Mouse (Mus musculus) cerebellum, adult (tissue): ENCODE data around the gene Rap1gap2.

Experiments
- ATAC-seq: cut with Nextera tagmentation; 2 replicates; pipeline ENCODE4 v1.9.2; 2017; ENCODE audit warnings: mild to moderate bottlenecking, moderate library complexity, mixed read lengths; ENCODE audit not compliant: insufficient number of reproducible peaks, low FRiP score, low TSS enrichment

Gene Rap1gap2

DNA sequence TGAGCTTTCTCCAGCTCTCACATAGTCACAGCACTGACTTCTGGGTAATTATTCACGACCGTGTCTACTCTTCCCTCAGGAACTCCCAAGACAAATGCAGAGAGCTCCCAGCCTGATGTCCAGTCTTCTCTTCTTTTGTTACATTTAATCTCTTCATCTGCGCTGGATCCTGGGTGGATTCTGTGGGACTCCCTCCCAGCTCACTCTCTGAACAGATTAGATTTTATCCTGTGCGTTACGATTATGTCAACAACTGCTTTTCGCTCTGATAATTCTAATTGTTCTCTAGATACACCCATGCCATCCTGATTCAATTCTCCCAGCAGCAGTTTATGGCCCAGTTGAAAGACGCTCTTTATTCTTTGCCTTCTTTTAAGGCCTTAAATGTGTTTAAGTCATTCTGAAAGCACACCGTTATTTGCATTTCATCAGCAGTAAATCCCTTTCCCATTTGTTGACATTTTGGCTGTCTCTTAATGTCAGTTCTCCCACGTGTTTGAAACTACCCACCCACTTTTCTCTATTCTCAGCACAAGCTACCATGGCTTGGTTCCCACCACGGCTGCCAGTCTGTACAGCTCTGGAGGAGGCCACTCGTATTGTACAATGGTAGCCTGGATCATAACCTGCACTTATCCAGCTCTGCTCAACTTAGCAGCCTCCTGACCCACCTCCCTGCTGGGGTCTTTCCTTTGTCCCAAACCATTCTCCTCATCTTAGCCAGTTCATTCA is 180.8 kb downstream of the Rap1gap2 start:
- no peak for ATAC-seq

DNA sequence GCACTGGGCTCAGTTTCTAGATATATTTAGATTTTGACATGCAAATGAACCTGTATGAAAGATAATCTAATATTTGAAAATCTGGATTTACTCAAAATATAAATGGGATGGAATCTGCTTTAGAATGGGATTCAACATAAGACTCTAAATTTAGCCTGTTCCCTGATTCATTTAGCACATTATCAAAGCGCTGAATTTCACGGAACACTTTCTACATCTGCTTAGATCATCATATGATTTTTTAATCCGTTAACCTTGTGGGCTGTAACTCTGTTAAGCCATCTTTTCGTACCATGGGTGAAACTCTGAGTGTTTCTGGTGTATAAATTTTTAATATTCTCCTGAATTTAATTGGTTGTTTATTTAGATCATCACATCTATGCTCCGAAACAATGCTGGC is 184.4 kb downstream of the Rap1gap2 start:
- ATAC-seq = no peak

DNA sequence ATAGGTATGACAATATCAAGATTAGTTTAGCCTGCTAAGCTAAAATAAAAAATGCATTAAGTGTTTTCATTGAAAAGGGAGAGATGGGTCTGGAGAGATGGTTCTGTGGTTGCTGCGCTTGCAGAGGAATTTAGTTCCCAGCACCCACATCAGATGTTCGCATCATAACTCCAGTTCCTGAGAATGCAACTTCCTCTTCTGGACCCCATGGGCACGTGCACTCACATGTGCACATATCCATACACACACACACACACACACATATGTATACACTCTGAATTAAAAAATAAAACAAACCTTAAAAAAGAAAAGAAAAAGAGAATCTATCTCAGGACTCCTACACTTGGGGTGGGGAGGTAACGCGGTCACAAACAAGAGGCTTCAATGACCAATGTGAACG is 188.7 kb downstream of the Rap1gap2 start:
- no peak for ATAC-seq

DNA sequence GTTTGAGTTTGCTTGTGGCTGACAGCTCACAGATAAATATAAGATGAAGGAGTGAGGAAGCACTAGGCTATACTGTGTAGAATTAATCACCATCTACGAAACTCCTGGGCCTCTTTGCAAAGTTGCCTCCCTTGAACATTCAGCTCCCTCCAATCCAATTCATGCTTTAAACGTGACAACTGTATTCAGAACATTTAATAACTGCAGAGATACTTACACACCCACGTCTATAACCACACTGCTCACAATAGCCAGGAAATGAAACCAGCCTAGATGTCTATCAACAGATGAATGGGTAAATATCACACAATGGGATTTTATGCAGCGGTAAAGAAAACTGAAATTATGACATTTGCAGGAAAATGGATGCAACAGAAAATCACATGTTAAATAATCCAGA is 189.6 kb downstream of the Rap1gap2 start:
- no peak for ATAC-seq

DNA sequence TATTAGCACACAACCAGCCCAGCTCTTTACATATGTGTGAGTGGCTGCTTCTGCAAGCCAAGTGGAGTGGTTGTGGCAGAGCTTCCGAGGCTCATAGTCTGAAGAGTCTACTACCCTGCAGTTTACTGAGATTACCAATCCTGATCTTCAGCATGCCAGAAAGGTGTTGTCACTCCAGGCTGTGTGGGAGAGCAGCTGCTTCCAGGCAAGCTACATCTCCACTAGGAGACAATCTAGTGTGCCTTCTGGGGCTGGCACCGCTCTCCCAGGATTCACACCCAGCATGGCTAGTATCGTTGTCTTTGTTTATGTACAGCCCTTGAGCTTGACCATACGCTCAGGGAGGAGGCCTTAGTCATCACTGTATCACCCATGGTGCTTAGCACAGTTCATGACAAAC is 191.1 kb downstream of the Rap1gap2 start:
- ATAC-seq = no peak

DNA sequence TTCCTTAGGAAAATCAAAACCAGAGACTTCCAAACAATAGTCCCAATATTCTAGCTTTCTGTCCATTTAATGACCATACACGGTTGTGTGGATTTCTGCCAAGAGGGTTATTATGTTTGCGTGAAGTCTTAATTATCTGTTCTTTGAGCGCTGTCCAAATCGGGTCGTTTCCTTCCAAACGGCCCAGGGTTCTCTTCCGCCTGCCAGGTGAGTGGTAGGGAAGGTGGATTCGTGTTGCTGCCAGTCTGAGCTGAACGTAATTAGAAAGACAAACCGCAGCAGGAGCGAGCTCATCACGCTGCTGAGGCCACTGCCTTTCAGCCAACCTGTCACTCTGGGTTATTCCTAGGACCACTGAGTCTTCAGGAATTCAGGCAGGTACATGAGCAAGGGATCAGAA is 195.0 kb downstream of the Rap1gap2 start:
- ATAC-seq = no peak

DNA sequence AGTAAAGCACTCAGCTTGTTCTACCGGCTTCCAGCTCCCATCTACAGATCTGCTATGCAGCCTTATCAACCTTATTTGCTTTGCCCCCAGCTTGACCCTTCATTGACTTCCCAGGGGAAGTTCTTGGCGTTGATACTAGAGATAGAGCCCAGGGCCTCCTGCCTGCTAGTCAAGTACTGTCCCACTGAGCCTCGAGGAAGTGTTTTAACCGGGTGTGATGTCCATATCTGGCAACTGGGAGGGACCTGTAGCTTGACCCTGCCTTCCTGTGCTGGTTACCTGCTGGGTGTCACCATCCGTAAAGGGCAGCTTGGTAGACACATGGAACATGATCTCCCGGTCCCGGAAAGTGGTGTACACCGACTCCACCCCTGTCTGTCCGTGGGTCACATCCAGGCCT is 196.6 kb downstream of the Rap1gap2 start:
- ATAC-seq = no peak

DNA sequence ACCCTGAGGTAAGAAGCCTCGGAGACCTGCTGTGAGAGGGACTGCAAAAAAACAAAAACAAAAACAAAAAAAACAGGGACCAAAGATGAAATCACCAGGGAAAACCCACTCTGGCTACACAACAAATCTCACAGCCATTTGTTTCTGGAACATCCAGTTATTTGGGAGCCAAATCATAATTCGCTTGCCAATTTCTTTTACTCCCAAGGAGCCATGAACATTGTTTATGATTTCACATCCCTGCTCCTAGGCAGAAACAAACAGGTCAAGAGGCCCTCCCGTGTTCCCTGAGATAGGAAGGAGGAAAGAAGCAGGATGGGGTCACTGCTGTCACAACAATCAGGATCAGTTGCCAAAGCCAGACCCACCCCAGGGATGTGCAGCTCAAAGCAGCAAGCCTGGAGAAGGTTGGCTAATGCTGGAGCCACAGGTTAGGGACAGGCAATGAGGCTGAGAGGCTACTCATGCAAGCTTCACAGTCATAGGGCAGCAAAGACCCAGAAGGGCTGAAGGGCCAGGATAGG is 197.2 kb downstream of the Rap1gap2 start:
- no peak for ATAC-seq

DNA sequence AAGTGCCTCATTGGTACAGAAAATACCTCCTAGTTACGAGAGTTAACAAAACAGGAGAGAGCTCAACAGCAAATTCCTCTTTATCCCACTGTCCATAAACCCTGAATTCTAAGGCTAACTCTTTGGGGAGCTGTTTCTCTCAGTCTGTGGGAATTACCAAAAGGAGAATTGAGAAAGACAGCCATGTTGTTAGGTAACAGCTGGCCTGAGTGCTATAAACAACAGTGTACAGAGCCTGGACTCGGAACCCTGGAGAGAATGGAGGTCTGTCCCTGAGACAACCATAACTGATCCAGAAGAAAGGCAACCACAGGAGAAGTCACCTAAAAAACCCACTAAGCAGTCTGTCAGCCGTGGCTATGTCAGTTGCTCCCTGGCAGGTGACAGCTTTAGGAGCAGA is 198.3 kb downstream of the Rap1gap2 start:
- ATAC-seq = no peak

DNA sequence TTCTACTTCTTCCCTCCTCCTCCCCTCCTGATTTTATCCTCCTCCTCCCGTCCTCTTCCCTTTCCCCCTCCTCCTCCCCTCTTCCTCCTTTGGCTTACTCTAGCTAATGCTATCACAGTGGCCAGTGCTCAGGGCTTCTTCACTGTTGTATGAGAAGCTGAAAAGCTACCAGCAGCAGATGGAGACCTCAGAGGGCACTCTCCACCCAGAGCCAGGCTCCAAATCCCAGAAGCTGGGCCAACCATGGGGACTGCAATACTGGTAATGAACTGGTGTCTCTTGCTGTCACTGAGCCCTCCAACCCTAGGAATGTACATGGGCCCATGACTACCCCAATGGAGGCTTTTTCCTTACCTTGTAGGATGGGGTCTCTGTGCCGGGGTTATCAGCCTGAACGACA is 198.8 kb downstream of the Rap1gap2 start:
- ATAC-seq = no peak

DNA sequence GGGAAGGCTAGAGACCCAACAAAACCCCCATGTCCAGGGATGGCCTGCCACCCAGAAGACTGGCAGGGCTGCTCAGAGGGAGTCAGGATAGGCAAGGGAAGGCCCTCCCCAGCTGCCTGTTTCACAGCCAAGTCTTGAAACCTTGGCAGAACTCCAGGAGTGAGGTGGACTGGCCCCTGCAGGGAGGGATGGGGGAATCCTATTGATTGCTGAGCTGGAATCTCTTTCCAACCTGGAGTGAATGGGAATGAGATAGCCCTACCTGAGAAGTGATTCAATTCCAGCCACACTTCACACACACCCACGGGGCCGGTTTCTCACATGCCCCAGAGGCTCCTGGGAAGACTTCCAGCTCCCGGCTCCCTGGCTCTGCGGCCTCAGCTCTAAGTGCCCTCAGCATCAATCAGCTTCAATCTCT is 200.9 kb downstream of the Rap1gap2 start:
- ATAC-seq = no peak

DNA sequence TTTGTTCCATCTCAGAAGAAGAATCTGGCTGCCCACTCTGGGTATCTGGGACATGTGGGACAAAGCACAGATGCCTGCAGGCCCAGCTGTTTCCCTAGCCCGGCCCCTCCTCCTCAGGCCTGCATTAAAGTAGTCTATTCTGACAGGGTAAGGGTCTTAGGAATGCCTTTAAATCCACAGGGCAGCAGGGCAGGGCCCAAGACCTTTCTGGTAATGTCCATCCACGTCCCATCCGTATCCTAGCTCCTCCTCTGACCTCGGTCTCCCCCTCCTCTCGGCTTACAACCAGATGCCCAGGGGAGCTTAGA is 201.3 kb downstream of the Rap1gap2 start:
- no peak for ATAC-seq

DNA sequence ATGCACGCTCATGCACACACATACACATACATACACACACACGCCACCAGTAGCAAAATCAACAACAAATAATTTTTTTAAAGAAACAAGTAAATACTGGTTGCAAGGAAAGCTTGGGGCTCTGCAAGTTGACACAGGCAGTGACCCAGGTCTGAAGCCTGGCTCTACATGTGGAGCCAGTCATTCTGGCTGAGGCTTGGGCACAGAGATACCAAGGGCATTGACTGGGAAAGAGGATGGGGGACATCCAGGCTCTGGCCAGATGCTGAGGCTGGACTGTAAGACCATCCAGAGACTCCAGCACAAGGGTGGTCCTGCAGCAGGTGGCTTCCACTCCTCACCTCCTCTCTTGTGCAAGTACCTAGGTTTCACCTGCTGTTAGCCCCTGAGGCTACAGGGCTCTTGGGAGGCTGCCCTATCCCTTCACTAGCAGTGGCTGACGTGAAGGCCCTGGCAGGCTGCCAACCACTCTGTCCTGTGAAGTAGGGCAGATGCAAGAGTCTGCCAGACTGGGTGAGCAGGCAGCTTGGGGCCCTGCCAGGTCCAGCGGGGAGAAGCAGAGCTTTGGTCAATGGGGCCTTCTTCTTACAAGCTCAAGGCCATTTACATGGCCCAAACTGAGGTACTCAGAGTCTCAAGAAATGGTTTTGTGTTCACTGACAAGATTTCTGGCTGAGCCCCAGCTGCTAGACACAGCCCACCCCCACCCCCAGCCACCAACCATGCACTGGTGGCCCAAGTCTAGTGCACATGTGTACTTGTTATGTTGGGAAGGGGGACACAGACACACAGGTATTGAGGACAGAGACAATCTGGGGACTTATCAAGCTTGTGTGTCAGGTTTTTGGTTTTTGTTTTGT is 201.9 kb downstream of the Rap1gap2 start:
- ATAC-seq = 0 out of 2 replicates have a peak, but pooled peaks have one; percentile 53

DNA sequence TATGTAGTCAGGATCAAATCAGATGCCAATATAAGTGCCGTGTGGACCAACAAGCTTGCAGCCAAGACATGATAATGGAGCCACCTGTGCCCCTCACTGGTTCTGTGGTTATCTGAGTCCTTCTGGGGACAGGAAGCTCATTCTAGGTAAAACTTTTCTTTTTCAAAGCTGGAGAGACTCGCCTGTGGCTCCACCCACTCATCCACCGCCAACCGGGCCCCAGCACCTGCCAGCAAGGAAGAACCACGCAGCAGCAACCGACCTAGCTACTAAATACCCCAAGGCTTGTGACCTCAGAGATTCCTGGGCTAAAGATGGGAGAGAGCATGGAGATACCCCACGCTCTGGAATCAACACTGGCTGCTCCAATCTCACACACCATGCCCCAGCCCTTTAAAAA is 205.5 kb downstream of the Rap1gap2 start:
- no peak for ATAC-seq

DNA sequence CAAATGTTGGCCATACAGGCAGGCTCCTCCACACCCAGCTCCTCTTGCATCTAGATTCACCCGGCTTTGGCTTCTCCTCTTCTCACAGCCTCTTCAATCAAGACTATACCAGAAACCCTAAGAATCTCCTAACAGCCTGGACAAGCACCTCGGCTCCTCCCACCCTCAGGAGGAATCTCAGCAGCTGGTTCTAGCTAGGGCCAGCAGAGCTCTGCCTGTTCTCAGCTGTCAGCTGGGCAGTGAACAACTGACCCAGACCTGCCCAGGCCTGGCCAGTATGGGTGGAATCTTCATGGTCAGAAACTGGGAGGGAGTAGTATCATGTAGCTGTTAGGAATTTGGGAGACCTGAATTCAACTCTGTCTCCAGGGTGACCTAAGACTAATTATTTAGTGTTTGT is 206.5 kb downstream of the Rap1gap2 start:
- ATAC-seq = no peak

DNA sequence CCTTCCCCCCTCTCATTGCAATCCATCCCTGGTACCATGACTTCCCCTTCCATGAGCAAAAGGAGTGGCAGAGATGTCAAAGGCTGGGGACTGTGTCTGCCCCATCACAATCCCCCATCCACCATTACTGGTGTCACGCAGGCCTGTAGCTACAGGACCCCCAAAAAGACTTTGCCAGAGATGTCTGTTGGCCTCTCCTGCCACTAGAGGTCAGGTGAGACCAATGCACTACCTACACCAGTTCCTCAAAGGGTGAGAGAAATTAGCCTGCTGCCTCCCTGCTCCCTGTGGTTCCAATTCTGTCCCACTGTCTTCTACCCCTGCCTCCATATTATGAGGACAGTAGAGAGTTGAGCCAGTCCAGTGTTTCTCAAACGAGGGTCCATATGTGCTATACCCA is 208.6 kb downstream of the Rap1gap2 start:
- ATAC-seq = no peak

DNA sequence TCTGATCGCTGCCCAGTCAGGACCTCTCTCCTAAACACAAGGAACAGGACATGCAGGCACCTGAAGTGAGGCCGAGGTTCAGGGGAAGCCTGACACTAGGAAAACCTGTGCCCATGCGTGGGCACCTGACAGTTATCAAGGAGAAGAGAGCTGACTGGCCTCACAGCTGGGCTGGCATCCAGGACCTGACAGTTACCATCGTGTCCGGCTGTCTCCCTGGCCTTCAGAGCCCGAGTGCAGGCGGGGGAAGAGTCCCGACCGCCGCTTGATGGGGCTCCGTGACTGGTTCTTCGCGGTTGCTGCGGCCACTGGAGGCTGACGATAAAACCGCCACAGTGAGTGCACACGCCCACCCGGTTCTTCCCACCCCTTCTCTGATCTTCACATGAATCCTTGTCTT is 215.1 kb downstream of the Rap1gap2 start:
- no peak for ATAC-seq

DNA sequence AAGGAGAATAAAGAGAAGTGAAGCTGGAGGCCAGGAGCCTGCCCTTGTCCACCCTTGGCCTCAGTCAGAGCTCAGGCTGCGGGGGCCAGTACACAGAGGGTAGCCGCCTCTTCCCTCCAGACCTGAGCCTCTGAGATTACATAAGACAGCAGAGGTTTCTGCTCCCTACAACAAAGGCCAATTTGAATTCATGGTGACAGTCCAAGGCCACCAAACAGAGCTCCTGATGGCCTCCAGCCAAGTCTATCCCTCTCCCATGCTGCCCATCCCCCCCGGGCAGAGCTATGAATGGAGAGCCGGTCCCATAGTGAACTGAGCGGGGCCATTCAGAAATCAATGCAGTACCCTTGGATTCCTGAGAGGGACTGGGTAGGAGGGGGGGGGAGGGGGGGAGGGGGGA is 217.2 kb downstream of the Rap1gap2 start:
- ATAC-seq = no peak

DNA sequence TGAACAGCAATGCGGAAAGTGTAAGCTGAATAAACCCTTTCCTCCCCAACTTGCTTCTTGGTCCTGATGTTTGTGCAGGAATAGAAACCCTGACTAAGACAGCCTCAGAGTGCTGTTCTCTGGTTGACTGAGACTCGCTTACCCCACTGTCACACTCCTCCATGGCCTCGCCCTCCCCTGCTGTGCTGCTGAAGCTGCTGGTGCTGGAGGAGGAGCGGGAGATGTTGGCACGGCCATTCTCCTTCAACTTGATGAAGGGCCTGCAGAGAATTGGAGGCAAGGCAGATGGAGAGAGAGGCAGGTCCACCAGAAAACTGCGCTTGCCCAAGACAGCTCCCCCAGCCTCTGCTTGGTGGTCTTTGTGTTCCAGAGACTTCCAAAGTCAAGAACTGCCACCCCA is 217.8 kb downstream of the Rap1gap2 start:
- ATAC-seq = no peak

DNA sequence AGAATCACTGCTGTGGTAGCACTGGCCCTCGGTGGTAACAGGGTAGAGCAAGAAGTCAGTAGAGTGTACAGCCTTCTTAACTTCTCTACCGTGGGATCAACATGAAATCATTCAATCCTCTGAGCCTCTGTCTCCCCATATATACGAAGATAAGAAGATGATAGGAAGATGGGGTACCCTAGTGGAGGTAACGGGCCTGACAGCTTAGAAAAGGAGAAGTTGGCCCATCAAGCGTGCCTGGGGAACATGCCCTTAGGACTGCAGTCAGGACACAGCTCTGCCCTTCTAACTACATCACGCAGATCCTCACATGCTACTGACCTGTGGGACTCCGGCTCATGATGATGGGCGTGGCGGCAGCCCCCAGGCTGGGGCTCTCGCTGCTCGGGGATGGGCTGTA is 218.8 kb downstream of the Rap1gap2 start:
- no peak for ATAC-seq

DNA sequence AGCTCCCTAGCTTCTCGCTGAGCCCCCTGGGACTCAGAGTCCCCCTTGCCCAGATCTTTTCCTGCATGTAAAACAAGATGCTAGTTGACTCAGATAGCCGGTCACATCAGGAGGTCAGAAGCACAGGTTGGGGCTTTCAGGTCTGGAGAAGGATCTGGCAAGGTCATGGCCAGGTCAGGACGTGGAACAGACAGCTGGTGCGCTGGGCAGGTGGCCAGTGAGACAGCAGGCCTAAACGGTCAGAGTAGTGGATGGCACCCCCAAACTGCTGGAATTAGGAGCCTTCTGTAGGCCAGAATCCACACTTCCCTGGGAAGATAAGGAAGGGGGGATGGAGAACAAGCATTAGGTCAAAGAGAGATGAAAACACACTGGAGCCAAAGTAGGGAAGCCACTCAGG is 223.5 kb downstream of the Rap1gap2 start:
- ATAC-seq = no peak

DNA sequence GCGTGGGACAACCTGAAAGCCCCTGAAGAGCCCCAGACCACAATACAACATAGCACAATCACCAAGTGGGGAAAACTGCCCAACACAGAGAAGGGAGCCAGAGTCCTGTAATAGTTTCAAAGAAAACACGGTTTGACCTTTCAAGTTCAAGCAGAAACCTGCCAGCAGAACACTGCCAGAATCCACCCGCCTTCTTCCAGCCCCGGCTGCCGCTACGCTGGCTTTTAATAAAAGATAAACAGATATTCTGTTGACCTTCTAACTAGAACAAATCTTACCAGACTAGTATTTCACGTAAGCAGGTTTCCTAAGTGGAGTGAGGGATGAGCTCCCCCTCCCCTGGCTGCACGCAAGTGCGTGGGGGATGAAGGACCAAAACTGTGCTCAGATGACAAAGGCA is 225.0 kb downstream of the Rap1gap2 start:
- no peak for ATAC-seq
